Mouse (Mus musculus) frontal cortex, postnatal 36 days (tissue): Measurements from ENCODE around the gene Car5a.

Source experiments
- DNase-seq, 2 experiments: peaks; one replicate each; pipeline ENCODE4 v3.0.0; 2022; ENCODE audit warnings: low spot score in 2 of 2

The Car5a gene

GRCm38 (mm10) chr8:121944831-121945230 is at the start of gene Car5a:
Car5a (minus strand) TSS chr8:121944904.
- no peak for DNase-seq

- DNase-seq = no peak
These were observed 48.2 kb upstream of the Car5a start for GRCm38 (mm10) chr8:121992911-121993310.

- no peak for DNase-seq
These were observed 46.9 kb upstream of the Car5a start for GRCm38 (mm10) chr8:121991611-121992010.

- no peak for DNase-seq
These were observed 46.0 kb upstream of the Car5a start for GRCm38 (mm10) chr8:121990506-121991255.

GRCm38 (mm10) chr8:121987892-121988291 is 43.2 kb upstream of the Car5a start:
- no peak for DNase-seq

GRCm38 (mm10) chr8:121985673-121986072 is 41.0 kb upstream of the Car5a start:
- no peak for DNase-seq

- peak in 1 of 2 experiments; percentile 36 for DNase-seq
These were observed 36.8 kb upstream of the Car5a start for GRCm38 (mm10) chr8:121981520-121981895.

GRCm38 (mm10) chr8:121980792-121981519 is 36.3 kb upstream of the Car5a start:
- no peak for DNase-seq

- no peak for DNase-seq
These were observed 34.0 kb upstream of the Car5a start for GRCm38 (mm10) chr8:121978670-121979069.

- peak in 1 of 2 experiments; percentile 42 for DNase-seq
These were observed 33.3 kb upstream of the Car5a start for GRCm38 (mm10) chr8:121977819-121978590.

- no peak for DNase-seq
These were observed 29.2 kb upstream of the Car5a start for GRCm38 (mm10) chr8:121973906-121974305.

- no peak for DNase-seq
These were observed 26.9 kb upstream of the Car5a start for GRCm38 (mm10) chr8:121971488-121972058.

- DNase-seq = no peak
These were observed 25.5 kb upstream of the Car5a start for GRCm38 (mm10) chr8:121970225-121970624.

- DNase-seq = no peak
These were observed 23.8 kb upstream of the Car5a start for GRCm38 (mm10) chr8:121968542-121968941.

GRCm38 (mm10) chr8:121967977-121968376 is 23.3 kb upstream of the Car5a start:
- no peak for DNase-seq

- no peak for DNase-seq
These were observed 22.2 kb upstream of the Car5a start for GRCm38 (mm10) chr8:121966714-121967448.

- DNase-seq = no peak
These were observed 21.4 kb upstream of the Car5a start for GRCm38 (mm10) chr8:121966110-121966509.

- DNase-seq = no peak
These were observed 20.2 kb upstream of the Car5a start for GRCm38 (mm10) chr8:121964716-121965512.

GRCm38 (mm10) chr8:121962892-121963291 is 18.2 kb upstream of the Car5a start:
- DNase-seq = no peak

GRCm38 (mm10) chr8:121958395-121958794 is 13.7 kb upstream of the Car5a start:
- DNase-seq = no peak
